Mouse (Mus musculus): ENCODE measurements around the gene Fbxl15. TPM values are rescaled to one million over a fixed set of nuclear protein-coding genes. Genes with fewer than 3 reads are reported as not detected.
A peak's percentile ranks its signal among the peaks of the same experiment; 100 is the strongest.

The Fbxl15 gene
- polyA plus RNA-seq, 1 experiment from 2014 or later, result 25.5 TPM

DNA sequence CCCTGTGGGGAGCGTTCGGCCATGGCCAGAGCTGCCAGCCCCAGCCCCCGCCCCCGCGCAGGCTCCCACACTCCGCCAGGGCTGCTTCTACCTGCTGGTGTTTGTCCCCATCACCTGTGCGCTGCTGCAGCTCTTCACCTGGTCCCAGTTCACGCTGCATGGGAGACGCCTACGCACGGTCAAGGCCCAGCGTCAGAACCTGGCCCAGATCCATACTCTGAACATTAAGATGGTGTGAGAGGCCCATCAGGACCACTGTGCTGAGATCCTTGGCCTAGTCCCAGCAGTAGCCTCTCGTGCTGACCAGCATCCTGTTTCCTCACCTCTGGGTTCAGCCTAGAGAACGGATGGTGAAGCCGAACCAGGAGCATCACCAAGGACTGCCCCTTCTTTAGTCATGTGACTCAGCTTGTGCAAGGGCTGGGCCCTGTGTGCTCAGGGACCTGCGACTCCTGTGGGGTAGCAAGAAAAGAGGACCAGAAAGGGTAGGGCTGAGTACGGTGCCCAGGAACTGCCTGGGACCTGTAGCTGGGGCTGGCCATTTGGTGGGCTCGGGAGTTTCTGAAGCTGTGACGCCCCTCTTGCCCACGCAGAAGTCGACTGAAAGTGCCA, 46.6 kb downstream of the Fbxl15 start:
- no peak overlapping the region for H3K4me2 ChIP-seq
- no peak overlapping the region for H3K27ac ChIP-seq (ENCODE audit: low read depth, low read length)
- no peak overlapping the region; the same call in 1 of the 2 replicates for H3K9ac ChIP-seq (ENCODE audit: low read length)
- ATAC-seq (ENCODE audit: low FRiP score) (peak; percentile 35; the same call in 1 of the 2 replicates), DNase-seq (ENCODE audit: low spot score, missing footprints) (peak; percentile 84)
- no peak overlapping the region for H3K4me3 ChIP-seq (ENCODE audit: low read depth, low read length)
- H3K36me3 ChIP-seq (ENCODE audit: control insufficient read depth, insufficient read depth, low read length), result peaks cover 13% of the 10 kb centered on the region
- H3K4me1 ChIP-seq (ENCODE audit: control insufficient read depth, insufficient read depth, low read length), result no peaks in the 10 kb centered on the region
- H3K9me3 ChIP-seq (ENCODE audit: control insufficient read depth, low read length), result no peaks in the 10 kb centered on the region
- 39% methylated on average over 21 of the region's 21 CpGs for WGBS
- no peaks in the 10 kb centered on the region for H3K27me3 ChIP-seq (ENCODE audit: control insufficient read depth, insufficient read depth, low read length)

DNA sequence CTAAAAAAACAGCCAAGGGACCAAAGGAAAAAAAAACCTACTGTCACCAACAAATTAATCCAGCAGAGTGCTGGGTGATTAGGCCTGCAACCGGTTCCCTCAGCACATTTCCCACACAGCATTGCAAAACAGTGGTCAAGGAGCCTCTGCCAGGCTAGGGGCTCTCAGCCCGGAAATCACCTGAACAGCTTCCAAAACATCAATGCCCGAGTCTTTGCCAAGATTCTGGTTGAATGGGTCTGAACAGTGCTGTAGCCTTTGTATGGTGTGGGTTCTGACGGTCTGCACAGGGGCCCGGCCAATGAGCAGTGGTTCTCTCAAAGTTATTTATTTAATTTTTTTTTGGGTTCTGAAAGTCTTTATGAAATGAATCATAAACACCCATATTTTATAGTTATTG, 47.5 kb downstream of the Fbxl15 start:
- ATAC-seq (ENCODE audit: low FRiP score) (no peak), DNase-seq (ENCODE audit: low spot score, missing footprints) (peak; percentile 84)
- Histone ChIP-seq H3K9ac (ENCODE audit: low read length) (no peak overlapping the region), H3K27ac (ENCODE audit: low read depth, low read length) (no peak overlapping the region), H3K4me2 (no peak overlapping the region), H3K4me1 (ENCODE audit: control insufficient read depth, insufficient read depth, low read length) (no peaks in the 10 kb centered on the region), H3K27me3 (ENCODE audit: control insufficient read depth, insufficient read depth, low read length) (no peaks in the 10 kb centered on the region), H3K4me3 (ENCODE audit: low read depth, low read length) (no peak overlapping the region), H3K9me3 (ENCODE audit: control insufficient read depth, low read length) (no peaks in the 10 kb centered on the region), H3K36me3 (ENCODE audit: control insufficient read depth, insufficient read depth, low read length) (peaks cover 15% of the 10 kb centered on the region)
- WGBS, result 72% methylated on average over 5 of the region's 5 CpGs

DNA sequence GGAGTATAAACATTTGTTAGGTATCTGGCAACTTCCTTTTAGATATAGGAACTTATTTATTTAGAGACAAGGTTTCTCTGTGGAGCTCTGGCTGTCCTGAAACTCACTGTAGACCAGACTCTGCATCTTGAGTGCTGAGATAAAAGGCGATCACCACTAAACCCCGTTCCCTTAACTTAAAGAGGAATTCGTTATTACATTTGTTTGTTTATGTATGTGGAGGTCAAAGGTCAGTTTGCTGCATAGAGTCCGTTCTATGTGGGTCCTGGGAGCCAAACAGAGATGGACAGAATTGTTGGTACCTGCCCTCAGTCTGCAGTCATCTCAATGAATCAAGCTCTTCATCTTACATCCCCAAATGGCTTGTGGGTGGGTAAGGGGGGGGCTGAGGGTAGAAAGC, 47.9 kb downstream of the Fbxl15 start:
- H3K4me3 ChIP-seq (ENCODE audit: low read depth, low read length), result no peak overlapping the region
- no peaks in the 10 kb centered on the region for H3K4me1 ChIP-seq (ENCODE audit: control insufficient read depth, insufficient read depth, low read length)
- peaks cover 19% of the 10 kb centered on the region for H3K36me3 ChIP-seq (ENCODE audit: control insufficient read depth, insufficient read depth, low read length)
- 75% methylated on average over 4 of the region's 4 CpGs for WGBS
- H3K27me3 ChIP-seq (ENCODE audit: control insufficient read depth, insufficient read depth, low read length), result no peaks in the 10 kb centered on the region
- DNase-seq (ENCODE audit: low spot score, missing footprints) (peak; percentile 83), ATAC-seq (ENCODE audit: low FRiP score) (no peak)
- H3K27ac ChIP-seq (ENCODE audit: low read depth, low read length), result no peak overlapping the region
- no peak overlapping the region for H3K9ac ChIP-seq (ENCODE audit: low read length)
- no peaks in the 10 kb centered on the region for H3K9me3 ChIP-seq (ENCODE audit: control insufficient read depth, low read length)
- no peak overlapping the region for H3K4me2 ChIP-seq

MicroRNAs within 50 kb of the gene (microRNA counts, 519-probe panel; counts per million panel counts)
- not detected for microRNA mmu-miR-146b

Small RNAs within 50 kb of the gene (microRNA-seq; reads per million reads assigned to microRNA genes)
- gene Mir146b, result 1.3 reads per million

Other genes with a start within 250 kb of the Fbxl15 start
- not detected in 2 replicates for gene Elovl3, start 196.3 kb upstream of the Fbxl15 start, polyA plus RNA-seq (2014; fragmentation: Nextera tagmentation; extraction: Ambion mirVana)
- gene Pitx3, start 179.9 kb upstream of the Fbxl15 start, polyA plus RNA-seq (2014; fragmentation: Nextera tagmentation; extraction: Ambion mirVana), result 0.18 and 0.39 TPM in 2 replicates
- 36.6 and 42.6 TPM in 2 replicates for gene Gbf1, start 175.7 kb upstream of the Fbxl15 start, polyA plus RNA-seq (2014; fragmentation: Nextera tagmentation; extraction: Ambion mirVana)
- gene Nfkb2, start 23.9 kb upstream of the Fbxl15 start, polyA plus RNA-seq (2014; fragmentation: Nextera tagmentation; extraction: Ambion mirVana), result 3.2 and 3.9 TPM in 2 replicates
- gene Psd, start 1.0 kb upstream of the Fbxl15 start, polyA plus RNA-seq (2014; fragmentation: Nextera tagmentation; extraction: Ambion mirVana), result 10.7 and 11.0 TPM in 2 replicates
- 215 and 221 TPM in 2 replicates for gene Cuedc2, start 10.5 kb downstream of the Fbxl15 start, polyA plus RNA-seq (2014; fragmentation: Nextera tagmentation; extraction: Ambion mirVana)
- gene Mfsd13a, start 12.9 kb downstream of the Fbxl15 start, polyA plus RNA-seq (2014; fragmentation: Nextera tagmentation; extraction: Ambion mirVana), result 4.3 and 5.5 TPM in 2 replicates
- gene 2310034G01Rik, start 22.1 kb downstream of the Fbxl15 start, polyA plus RNA-seq (2014; fragmentation: Nextera tagmentation; extraction: Ambion mirVana), result 1.2 and 1.6 TPM in 2 replicates
- 228 and 233 TPM in 2 replicates for gene Actr1a, start 67.6 kb downstream of the Fbxl15 start, polyA plus RNA-seq (2014; fragmentation: Nextera tagmentation; extraction: Ambion mirVana)
- 33.7 and 38.7 TPM in 2 replicates for gene Sufu, start 68.7 kb downstream of the Fbxl15 start, polyA plus RNA-seq (2014; fragmentation: Nextera tagmentation; extraction: Ambion mirVana)
- gene Trim8, start 173.5 kb downstream of the Fbxl15 start, polyA plus RNA-seq (2014; fragmentation: Nextera tagmentation; extraction: Ambion mirVana), result 28.6 and 31.7 TPM in 2 replicates
- gene Arl3, start 245.0 kb downstream of the Fbxl15 start, polyA plus RNA-seq (2014; fragmentation: Nextera tagmentation; extraction: Ambion mirVana), result 155 and 160 TPM in 2 replicates
- 12.1 and 12.7 TPM in 2 replicates for gene Sfxn2, start 245.2 kb downstream of the Fbxl15 start, polyA plus RNA-seq (2014; fragmentation: Nextera tagmentation; extraction: Ambion mirVana)

All from midbrain, embryonic 11.5 days (tissue).